Comparison of ENCODE assay signal across 8 mouse cellular contexts in the genomic region with DNA sequence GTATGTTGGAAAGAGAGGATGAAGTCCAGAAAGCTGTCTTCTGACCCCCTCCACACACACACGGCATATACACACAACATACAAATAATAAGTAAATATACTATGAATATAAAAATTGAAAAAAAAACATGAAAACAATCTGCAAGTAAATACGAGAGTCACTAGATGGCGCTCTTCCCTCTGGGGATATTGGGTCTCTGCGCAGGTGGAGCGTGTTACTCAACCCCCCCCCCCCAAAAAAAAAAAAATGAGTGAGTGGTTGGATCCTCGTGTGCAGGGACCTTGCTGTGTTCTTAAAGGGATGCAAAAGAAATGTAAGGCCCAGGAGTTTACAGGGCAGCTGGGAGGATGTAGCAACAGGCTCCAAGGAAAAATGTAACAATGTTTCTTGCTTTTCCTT. TPM values are rescaled to one million over a fixed set of nuclear protein-coding genes. Genes with fewer than 3 reads are reported as not detected.
DNase-seq lines count a peak whose midpoint lies in the region; ATAC-seq and TF ChIP-seq lines count a peak whose summit lies in the region.

No protein-coding gene starts in this region.

- no peak overlapping the region for H3K27ac ChIP-seq in forebrain, postnatal 0 days (ENCODE audit: low read depth, low read length)
- H3K27ac ChIP-seq in forebrain, embryonic 10.5 days = no peak overlapping the region
- no peak overlapping the region for H3K27ac ChIP-seq in liver, adult 2 months (replicated peaks; ENCODE audit: insufficient read depth, low read depth, low read length)
- no peak overlapping the region for H3K27ac ChIP-seq in liver, embryonic 11.5 days (ENCODE audit: low read depth, low read length)

- H3K4me3 ChIP-seq in forebrain, postnatal 0 days (ENCODE audit: low read depth, low read length) = no peak overlapping the region
- H3K4me3 ChIP-seq in forebrain, embryonic 10.5 days = no peak overlapping the region
- H3K4me3 ChIP-seq in liver, adult 2 months (ENCODE audit: insufficient read depth, low read depth, low read length) = no peak overlapping the region
- no peak overlapping the region for H3K4me3 ChIP-seq in liver, embryonic 11.5 days (ENCODE audit: low read depth, low read length)

- H3K27me3 ChIP-seq in forebrain, postnatal 0 days (ENCODE audit: insufficient read depth, low read length) = no peaks in the 10 kb centered on the region
- no peaks in the 10 kb centered on the region for H3K27me3 ChIP-seq in forebrain, embryonic 10.5 days (ENCODE audit: poor library complexity, severe bottlenecking)
- H3K27me3 ChIP-seq in liver, adult 2 months (ENCODE audit: control insufficient read depth, insufficient read depth, low read length) = no peaks in the 10 kb centered on the region
- no peaks in the 10 kb centered on the region for H3K27me3 ChIP-seq in liver, embryonic 11.5 days (replicated peaks; ENCODE audit: control insufficient read depth, insufficient read depth, low read length)

- WGBS in forebrain, postnatal 0 days = 1% methylated on average over 6 of the region's 6 CpGs
- 4% methylated on average over 6 of the region's 6 CpGs for WGBS in forebrain, embryonic 10.5 days
- under 1% methylated on average over 6 of the region's 6 CpGs for WGBS in liver, adult 2 months
- WGBS in liver, embryonic 11.5 days = 2% methylated on average over 6 of the region's 6 CpGs

- no peak overlapping the region for H3K4me2 ChIP-seq in forebrain, postnatal 0 days (ENCODE audit: low read depth)
- no peak overlapping the region for H3K4me2 ChIP-seq in liver, embryonic 11.5 days

- no peaks in the 10 kb centered on the region for H3K36me3 ChIP-seq in forebrain, postnatal 0 days (ENCODE audit: insufficient read depth)
- H3K36me3 ChIP-seq in forebrain, embryonic 10.5 days (replicated peaks) = no peaks in the 10 kb centered on the region
- no peaks in the 10 kb centered on the region for H3K36me3 ChIP-seq in liver, adult 2 months (ENCODE audit: control insufficient read depth, insufficient read depth, low read length)
- no peaks in the 10 kb centered on the region for H3K36me3 ChIP-seq in liver, embryonic 11.5 days (ENCODE audit: control insufficient read depth, insufficient read depth, low read length)

- H3K9me3 ChIP-seq in forebrain, postnatal 0 days (ENCODE audit: low read length) = no peaks in the 10 kb centered on the region
- H3K9me3 ChIP-seq in forebrain, embryonic 10.5 days = no peaks in the 10 kb centered on the region
- no peaks in the 10 kb centered on the region for H3K9me3 ChIP-seq in liver, embryonic 11.5 days (ENCODE audit: control insufficient read depth, low read length)

- no peak for ATAC-seq in forebrain, postnatal 0 days
- ATAC-seq in liver, embryonic 11.5 days (replicated peaks; ENCODE audit: low FRiP score) = no peak
- ATAC-seq in monocyte, adult 5-6 weeks (replicated peaks; ENCODE audit: insufficient number of reproducible peaks, low FRiP score, low TSS enrichment, poor library complexity, severe bottlenecking) = no peak

- peak; percentile 74 for DNase-seq in forebrain, postnatal 0 days
- DNase-seq in forebrain, embryonic 10.5 days (ENCODE audit: extremely low spot score, low spot score) = no peak
- DNase-seq in liver, adult 2 months (ENCODE audit: extremely low read depth, low read depth, low spot score) = peak; percentile 57
- DNase-seq in liver, embryonic 11.5 days (ENCODE audit: low spot score) = no peak
- peak; percentile 50 for DNase-seq in T-cell, adult 2 months (ENCODE audit: low spot score)
- DNase-seq in forelimb bud, embryonic 11.5 days (ENCODE audit: low read depth, low spot score) = peak; percentile 68
- peak; percentile 44 for DNase-seq in thymus, postnatal 4 days

- H3K9ac ChIP-seq in forebrain, postnatal 0 days = no peak overlapping the region
- H3K9ac ChIP-seq in liver, adult 2 months (ENCODE audit: low read depth, low read length) = no peak overlapping the region
- H3K9ac ChIP-seq in liver, embryonic 11.5 days (ENCODE audit: low read depth, low read length) = no peak overlapping the region

- no peak for TF ChIP-seq POLR2A in liver, adult 2 months (IDR thresholded peaks at IDR 0.05; ENCODE audit: extremely low read depth, insufficient read depth, low read length)

- 0 out of 2 replicates have a peak, but pooled peaks cover 3% of the 10 kb centered on the region for H3K4me1 ChIP-seq in forebrain, postnatal 0 days (ENCODE audit: insufficient read depth)
- H3K4me1 ChIP-seq in forebrain, embryonic 10.5 days = peaks cover 15% of the 10 kb centered on the region
- peaks cover 13% of the 10 kb centered on the region for H3K4me1 ChIP-seq in liver, adult 2 months (ENCODE audit: control insufficient read depth, insufficient read depth, low read length)
- H3K4me1 ChIP-seq in liver, embryonic 11.5 days (replicated peaks; ENCODE audit: control insufficient read depth, insufficient read depth, low read length) = peaks cover 10% of the 10 kb centered on the region

- no peaks in the 10 kb centered on the region for H3K79me2 ChIP-seq in liver, adult 2 months (ENCODE audit: control insufficient read depth, insufficient read depth, low read length)

- peak; percentile 65 for TF ChIP-seq CTCF in forebrain, postnatal 0 days (IDR thresholded peaks at IDR 0.05; ENCODE audit: low read depth)
- peak; percentile 48 for TF ChIP-seq CTCF in liver, adult 2 months (IDR thresholded peaks at IDR 0.05; ENCODE audit: low read depth, low read length)

RNA-seq across cellular contexts. Expression of gene Srrm1, which starts 5.6 kb away (rescaled TPM):
- 38.5 and 46.6 TPM in 2 replicates for total RNA-seq in forebrain, postnatal 0 days (2014; rRNA removed)
- polyA plus RNA-seq in forebrain, postnatal 0 days (2015; fragmentation: Nextera tagmentation; extraction: Ambion mirVana) = 129 and 173 TPM in 2 replicates
- polyA plus RNA-seq in forebrain, embryonic 10.5 days (2016; fragmentation: Nextera tagmentation; extraction: Ambion mirVana) = 235 and 240 TPM in 2 replicates
- 15.0 and 18.8 TPM in 2 replicates for total RNA-seq in liver, adult 2 months (2014; rRNA removed)
- 8.2 and 8.9 TPM in 2 replicates for polyA plus RNA-seq in liver, adult 2 months (2012; rRNA removed)
- 191 and 195 TPM in 2 replicates for polyA plus RNA-seq in liver, embryonic 11.5 days (2014; fragmentation: Nextera tagmentation; extraction: Ambion mirVana)
- total RNA-seq in monocyte, adult 5-6 weeks (2017) = 123 to 188 TPM (median 151 TPM) in 3 replicates

RNA-seq across cellular contexts. Expression of gene Ncmap, which starts 39.3 kb away (rescaled TPM):
- total RNA-seq in forebrain, postnatal 0 days (2014; rRNA removed) = 0.90 and 1.2 TPM in 2 replicates
- 0.63 and 0.86 TPM in 2 replicates for polyA plus RNA-seq in forebrain, postnatal 0 days (2015; fragmentation: Nextera tagmentation; extraction: Ambion mirVana)
- polyA plus RNA-seq in forebrain, embryonic 10.5 days (2016; fragmentation: Nextera tagmentation; extraction: Ambion mirVana) = 0.40 and 0.52 TPM in 2 replicates
- total RNA-seq in liver, adult 2 months (2014; rRNA removed) = 0.60 and 3.7 TPM in 2 replicates
- polyA plus RNA-seq in liver, adult 2 months (2012; rRNA removed) = 2.8 and 3.6 TPM in 2 replicates
- polyA plus RNA-seq in liver, embryonic 11.5 days (2014; fragmentation: Nextera tagmentation; extraction: Ambion mirVana) = 0.86 TPM in 1 of 2 replicates, not detected in the other
- not detected in 3 replicates for total RNA-seq in monocyte, adult 5-6 weeks (2017)

Comparison
In these comparisons a context has a peak if more than half of its experiments do, and no peak if none do; other contexts are left out.
1. DNase-seq: peak in forebrain, postnatal 0 days (single experiment), liver, adult 2 months (single experiment), T-cell, adult 2 months (single experiment), forelimb bud, embryonic 11.5 days (single experiment) and thymus, postnatal 4 days (single experiment); none in forebrain, embryonic 10.5 days (single experiment) and liver, embryonic 11.5 days (single experiment).
2. RNA of gene Srrm1, which starts 5.6 kb away (polyA plus RNA-seq): 235 to 240 TPM in forebrain, embryonic 10.5 days, 191 to 195 TPM in liver, embryonic 11.5 days and 129 to 173 TPM in forebrain, postnatal 0 days; 8.2 to 8.9 TPM in liver, adult 2 months; every median in the first group is over 10 times any median in the second.